Mouse (Mus musculus): Measurements from ENCODE around the gene Paqr5.

DNA sequence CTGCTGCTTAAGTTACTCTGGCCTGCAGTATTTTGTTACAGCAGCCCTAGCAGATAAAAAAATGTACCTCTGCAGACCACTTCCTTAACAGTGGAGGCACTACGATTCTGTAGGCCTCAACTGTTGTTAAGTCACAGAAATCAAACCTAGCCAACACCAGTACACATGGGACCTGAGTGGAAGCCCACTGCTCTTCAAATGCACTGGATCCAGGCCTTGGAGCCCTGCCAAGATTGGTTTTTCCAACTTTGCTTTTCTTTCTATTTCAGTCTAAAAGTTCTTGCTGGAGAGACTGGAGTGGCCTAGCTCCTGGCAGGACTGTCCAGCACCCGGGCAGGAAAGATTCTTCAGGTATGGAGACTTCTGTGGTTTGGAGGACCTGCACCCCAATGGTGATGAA is 29.6 kb upstream of the Paqr5 start:
- TF ChIP-seq CTCF (IDR thresholded peaks at IDR 0.05; ENCODE audit: low read depth, low read length): no peak
- no peak for TF ChIP-seq POLR2A (IDR thresholded peaks at IDR 0.05; ENCODE audit: insufficient read depth, low read length)
- TF ChIP-seq EP300 (IDR thresholded peaks at IDR 0.05; ENCODE audit: insufficient read depth, low read depth, low read length): no peak

Measured in ES-Bruce4 (cell line).